Mouse (Mus musculus): ENCODE data around the gene Gm20695. TPM values are rescaled to one million over a fixed set of nuclear protein-coding genes. Genes with fewer than 3 reads are reported as not detected.

The Gm20695 gene
- polyA plus RNA-seq (2012; rRNA removed): not detected in 2 replicates

GRCm38 (mm10) chr16:3884201-3885064 lies at the start of gene Gm20695, which contains the start of gene Zfp597:
TSS of gene Gm20695 (plus strand) at chr16:3884648.
TSS of gene Zfp597 (minus strand) at chr16:3884561.
- H3K4me3 ChIP-seq (ENCODE audit: low read depth, low read length): peak within 1 kb of the TSS; percentile 94

GRCm38 (mm10) chr16:3835461-3835860 lies 49.0 kb upstream of the Gm20695 start:
- TF ChIP-seq CTCF (IDR thresholded peaks at IDR 0.05; ENCODE audit: extremely low read depth, insufficient read length, insufficient replicate concordance, low read depth, low read length) (no peak), POLR2A (IDR thresholded peaks at IDR 0.05; ENCODE audit: low read depth, low read length) (no peak)
- H3K27ac ChIP-seq (ENCODE audit: insufficient read depth, low read depth, low read length): no peak overlapping the region
- WGBS: 78% methylated on average over 2 of the region's 2 CpGs
- H3K27me3 ChIP-seq (ENCODE audit: control insufficient read depth, insufficient read depth, low read length): no peaks in the 10 kb centered on the region
- H3K36me3 ChIP-seq (ENCODE audit: control insufficient read depth, insufficient read depth, low read length): no peaks in the 10 kb centered on the region
- H3K4me3 ChIP-seq (ENCODE audit: low read depth, low read length): no peak overlapping the region
- no peaks in the 10 kb centered on the region for H3K4me1 ChIP-seq (ENCODE audit: control insufficient read depth, insufficient read depth, insufficient read length, low read length)

More at GRCm38 (mm10) chr16:3884201-3885064, at the start of gene Gm20695, which contains the start of gene Zfp597:
- WGBS: under 1% methylated on average over 85 of the region's 88 CpGs
- peaks cover 6% of the 10 kb centered on the region; the same call in 1 of the 2 replicates for H3K4me1 ChIP-seq (ENCODE audit: control insufficient read depth, insufficient read depth, insufficient read length, low read length)
- H3K27me3 ChIP-seq (ENCODE audit: control insufficient read depth, insufficient read depth, low read length): no peaks in the 10 kb centered on the region
- TF ChIP-seq CTCF (IDR thresholded peaks at IDR 0.05; ENCODE audit: extremely low read depth, insufficient read length, insufficient replicate concordance, low read depth, low read length): peak; percentile 17; the same call in 1 of the 2 replicates
- peak; percentile 50; the same call in 1 of the 2 replicates for TF ChIP-seq POLR2A (IDR thresholded peaks at IDR 0.05; ENCODE audit: low read depth, low read length)
- 0 out of 2 replicates have a peak, but pooled peaks cover 3% of the 10 kb centered on the region for H3K36me3 ChIP-seq (ENCODE audit: control insufficient read depth, insufficient read depth, low read length)
- peak within 1 kb of the TSS; percentile 84 for H3K27ac ChIP-seq (ENCODE audit: insufficient read depth, low read depth, low read length)

DNA sequence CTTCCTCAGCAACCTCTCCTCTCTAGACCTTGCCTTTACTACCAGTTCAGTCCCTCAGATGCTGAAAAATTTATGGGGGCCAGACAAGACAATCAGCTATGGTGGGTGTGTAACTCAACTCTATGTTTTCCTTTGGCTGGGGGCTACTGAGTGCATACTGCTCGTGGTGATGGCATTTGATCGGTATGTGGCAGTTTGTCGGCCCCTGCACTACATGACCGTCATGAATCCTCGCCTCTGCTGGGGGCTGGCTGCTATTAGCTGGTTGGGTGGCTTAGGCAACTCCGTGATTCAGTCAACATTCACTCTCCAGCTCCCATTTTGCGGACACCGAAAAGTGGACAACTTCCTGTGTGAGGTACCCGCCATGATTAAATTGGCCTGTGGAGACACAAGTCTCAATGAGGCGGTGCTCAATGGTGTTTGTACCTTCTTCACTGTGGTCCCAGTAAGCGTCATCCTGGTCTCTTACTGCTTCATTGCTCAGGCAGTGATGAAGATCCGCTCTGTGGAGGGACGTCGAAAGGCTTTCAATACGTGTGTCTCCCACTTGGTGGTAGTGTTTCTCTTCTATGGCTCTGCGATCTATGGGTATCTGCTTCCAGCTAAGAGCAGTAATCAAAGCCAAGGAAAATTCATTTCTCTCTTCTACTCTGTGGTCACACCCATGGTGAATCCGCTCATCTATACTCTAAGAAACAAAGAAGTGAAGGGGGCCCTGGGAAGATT lies 45.1 kb upstream of the Gm20695 start:
- Histone ChIP-seq H3K27me3 (ENCODE audit: control insufficient read depth, insufficient read depth, low read length) (no peaks in the 10 kb centered on the region), H3K4me3 (ENCODE audit: low read depth, low read length) (no peak overlapping the region), H3K27ac (ENCODE audit: insufficient read depth, low read depth, low read length) (no peak overlapping the region), H3K36me3 (ENCODE audit: control insufficient read depth, insufficient read depth, low read length) (no peaks in the 10 kb centered on the region), H3K4me1 (ENCODE audit: control insufficient read depth, insufficient read depth, insufficient read length, low read length) (peaks cover 6% of the 10 kb centered on the region; the same call in 1 of the 2 replicates)
- no peak for TF ChIP-seq POLR2A (IDR thresholded peaks at IDR 0.05; ENCODE audit: low read depth, low read length)
- TF ChIP-seq CTCF (IDR thresholded peaks at IDR 0.05; ENCODE audit: extremely low read depth, insufficient read length, insufficient replicate concordance, low read depth, low read length): no peak
- 47% methylated on average over 17 of the region's 17 CpGs for WGBS

DNA sequence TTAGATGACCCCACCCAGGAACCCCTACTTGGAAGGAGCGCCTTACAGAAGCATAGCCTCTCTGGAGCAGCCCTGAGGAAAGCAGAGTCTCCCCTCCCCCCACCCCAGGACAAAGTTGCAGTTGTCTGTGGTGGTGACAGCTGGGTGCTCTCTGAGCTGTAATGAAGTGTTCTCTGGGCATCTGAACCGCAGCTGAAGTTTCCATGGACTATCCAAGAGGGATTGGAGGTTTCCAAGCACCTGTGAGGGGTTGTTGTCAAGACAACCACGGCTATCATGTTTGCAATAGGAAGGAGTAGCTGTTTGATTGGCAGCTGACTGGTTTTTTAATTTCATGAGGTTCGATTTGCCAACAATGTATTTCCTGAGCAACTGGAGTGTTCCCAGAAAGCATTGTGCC lies 41.5 kb upstream of the Gm20695 start:
- 0 out of 2 replicates have a peak overlapping the region, but pooled peaks have one; percentile 36 for H3K27ac ChIP-seq (ENCODE audit: insufficient read depth, low read depth, low read length)
- TF ChIP-seq CTCF (IDR thresholded peaks at IDR 0.05; ENCODE audit: extremely low read depth, insufficient read length, insufficient replicate concordance, low read depth, low read length): no peak
- WGBS: 16% methylated on average over 4 of the region's 4 CpGs

GRCm38 (mm10) chr16:3843796-3844195 lies 40.7 kb upstream of the Gm20695 start:
- Histone ChIP-seq H3K27me3 (ENCODE audit: control insufficient read depth, insufficient read depth, low read length) (no peaks in the 10 kb centered on the region), H3K4me1 (ENCODE audit: control insufficient read depth, insufficient read depth, insufficient read length, low read length) (peaks cover 8% of the 10 kb centered on the region; the same call in 1 of the 2 replicates), H3K36me3 (ENCODE audit: control insufficient read depth, insufficient read depth, low read length) (no peaks in the 10 kb centered on the region), H3K4me3 (ENCODE audit: low read depth, low read length) (no peak overlapping the region), H3K27ac (ENCODE audit: insufficient read depth, low read depth, low read length) (no peak overlapping the region)
- 50% methylated on average over 1 of the region's 1 CpGs for WGBS
- TF ChIP-seq CTCF (IDR thresholded peaks at IDR 0.05; ENCODE audit: extremely low read depth, insufficient read length, insufficient replicate concordance, low read depth, low read length) (no peak), POLR2A (IDR thresholded peaks at IDR 0.05; ENCODE audit: low read depth, low read length) (no peak)

More for the DNA sequence above, 41.5 kb upstream of the Gm20695 start:
- no peak overlapping the region for H3K4me3 ChIP-seq (ENCODE audit: low read depth, low read length)
- H3K4me1 ChIP-seq (ENCODE audit: control insufficient read depth, insufficient read depth, insufficient read length, low read length): peaks cover 8% of the 10 kb centered on the region; the same call in 1 of the 2 replicates
- no peaks in the 10 kb centered on the region for H3K27me3 ChIP-seq (ENCODE audit: control insufficient read depth, insufficient read depth, low read length)
- H3K36me3 ChIP-seq (ENCODE audit: control insufficient read depth, insufficient read depth, low read length): no peaks in the 10 kb centered on the region

DNA sequence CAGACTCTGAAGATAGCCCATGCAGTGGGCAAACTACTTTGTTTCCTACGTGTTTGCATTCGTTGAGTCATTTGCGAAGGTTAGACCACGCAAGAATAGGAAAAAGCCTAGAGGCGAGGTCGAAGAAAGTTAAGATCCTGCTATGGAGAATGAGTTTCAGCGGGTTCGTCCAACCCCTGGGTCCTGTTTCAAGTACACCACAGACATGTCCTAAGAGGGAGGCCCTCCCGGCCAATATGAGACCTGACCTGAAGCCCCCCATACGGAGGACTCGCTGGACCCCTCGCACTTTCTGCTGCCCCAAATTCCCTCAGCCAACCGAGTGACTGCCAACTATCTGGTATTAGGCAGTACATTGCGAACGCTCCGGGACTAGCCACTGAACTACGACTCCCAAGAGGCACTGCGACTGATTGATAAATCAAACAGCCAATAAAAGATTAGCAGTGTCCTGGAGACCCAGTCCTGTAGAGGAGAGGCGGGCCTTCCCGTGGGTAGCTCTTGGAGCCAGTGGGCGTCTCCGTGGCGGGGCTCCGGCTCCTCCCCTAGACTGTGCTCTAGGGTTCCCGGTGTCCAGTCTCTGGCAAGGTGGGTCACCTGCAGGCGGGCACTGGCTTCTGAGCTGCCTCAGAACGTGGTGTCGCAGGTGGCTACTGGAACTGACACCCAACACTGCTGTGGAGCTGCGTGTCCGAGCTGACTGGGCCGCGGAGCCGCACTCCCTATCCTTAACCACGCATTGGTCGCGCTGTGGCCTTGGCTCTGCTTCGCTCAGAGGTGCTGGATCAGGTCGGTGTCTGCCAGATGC lies 37.5 kb upstream of the Gm20695 start, which contains the start of gene Zfp174:
Gene Zfp174 (plus strand): TSS at position 558 of the 808 bp plus-strand sequence.
- H3K36me3 ChIP-seq (ENCODE audit: control insufficient read depth, insufficient read depth, low read length): no peaks in the 10 kb centered on the region
- WGBS: 1% methylated on average over 38 of the region's 38 CpGs
- peaks cover 8% of the 10 kb centered on the region for H3K4me1 ChIP-seq (ENCODE audit: control insufficient read depth, insufficient read depth, insufficient read length, low read length)
- H3K27ac ChIP-seq (ENCODE audit: insufficient read depth, low read depth, low read length): no peak within 1 kb of the TSS
- no peak for TF ChIP-seq CTCF (IDR thresholded peaks at IDR 0.05; ENCODE audit: extremely low read depth, insufficient read length, insufficient replicate concordance, low read depth, low read length)
- no peak for TF ChIP-seq POLR2A (IDR thresholded peaks at IDR 0.05; ENCODE audit: low read depth, low read length)
- H3K27me3 ChIP-seq (ENCODE audit: control insufficient read depth, insufficient read depth, low read length): no peaks in the 10 kb centered on the region
- H3K4me3 ChIP-seq (ENCODE audit: low read depth, low read length): peak within 1 kb of the TSS; percentile 84
